Mouse (Mus musculus) liver, embryonic 15.5 days (tissue): ENCODE results near the gene Alyref2. TPM values are rescaled to one million over a fixed set of nuclear protein-coding genes. Genes with fewer than 3 reads are reported as not detected.

ENCODE experiments used
- ATAC-seq: fragments of 200-750 bp; cut with Nextera tagmentation; 2 replicates; pipeline ENCODE4 v1.8.0; 2017; ENCODE audit warnings: moderate number of reproducible peaks, mild to moderate bottlenecking, moderate library complexity; ENCODE audit not compliant: insufficient read depth
- H3K27ac ChIP-seq: fragments of 300-500 bp; sonication (generic); replicated peaks from 2 replicates; pipeline ENCODE4 v1.5.1; 2015; ENCODE audit warnings: mild to moderate bottlenecking, inconsistent platforms
- H3K27me3 ChIP-seq: fragments of 300-500 bp; sonication (generic); 2 replicates; pipeline ENCODE4 v1.6.1; 2015; ENCODE audit warnings: mild to moderate bottlenecking, inconsistent platforms
- H3K36me3 ChIP-seq: fragments of 300-500 bp; sonication (generic); replicated peaks from 2 replicates; pipeline ENCODE4 v1.6.1; 2015; ENCODE audit warnings: moderate library complexity, mild to moderate bottlenecking, inconsistent platforms
- H3K4me1 ChIP-seq: fragments of 300-500 bp; sonication (generic); replicated peaks from 2 replicates; pipeline ENCODE4 v1.6.1; 2015; ENCODE audit warnings: inconsistent platforms
- H3K4me2 ChIP-seq: fragments of 300-500 bp; sonication (generic); 2 replicates; pipeline ENCODE4 v1.6.1; 2015; ENCODE audit warnings: moderate library complexity, mild to moderate bottlenecking, inconsistent platforms
- H3K4me3 ChIP-seq: fragments of 300-500 bp; sonication (generic); replicated peaks from 2 replicates; pipeline ENCODE4 v1.5.1; 2015; ENCODE audit warnings: mild to moderate bottlenecking, inconsistent platforms
- H3K9ac ChIP-seq: fragments of 300-500 bp; sonication (generic); 2 replicates; pipeline ENCODE4 v1.6.1; 2015; ENCODE audit warnings: moderate library complexity, mild to moderate bottlenecking, inconsistent platforms
- H3K9me3 ChIP-seq: fragments of 300-500 bp; sonication (generic); replicated peaks from 2 replicates; pipeline ENCODE4 v1.6.1; 2016; ENCODE audit warnings: inconsistent platforms
- WGBS: fragments of 180-500 bp; shearing (Covaris S2); methylation state at CpG from one replicate; pipeline ENCODE4 v1.1.7; 2015; ENCODE audit warnings: mixed read lengths; ENCODE audit not compliant: insufficient replicate concordance; 5-methylcytosine and 5-hydroxymethylcytosine counted together
- polyA plus RNA-seq: library from polyadenylated mRNA; unstranded; fragments of >200 nt; fragmentation: Nextera tagmentation; extraction: Ambion mirVana; gene quantifications from 2 replicates; pipeline ENCODE4 v1.2.1, GENCODE M21; 2015

The Alyref2 gene
- 3.3 and 3.5 TPM in 2 replicates for polyA plus RNA-seq

DNA sequence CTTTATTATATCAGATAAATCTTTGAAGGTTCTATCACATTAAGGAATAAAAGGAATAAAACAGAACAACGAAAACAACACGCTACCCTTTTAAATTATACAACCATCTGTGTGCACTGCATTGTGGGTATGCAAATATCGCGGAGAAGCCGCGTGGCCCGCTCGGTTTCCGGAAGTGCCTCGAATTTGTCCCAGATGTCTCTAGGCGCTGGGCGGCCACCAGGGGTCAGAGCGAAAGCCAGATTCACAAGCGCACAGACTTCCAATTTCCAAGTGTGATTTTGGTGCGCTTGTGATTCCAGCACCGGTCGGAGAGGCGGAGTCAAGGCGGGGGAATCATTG is at the start of gene Alyref2:
Alyref2 (plus strand) TSS at position 229 of the 342 bp plus-strand sequence.
- H3K4me3 ChIP-seq: peak within 1 kb of the TSS; percentile 68
- H3K9ac ChIP-seq: peak within 1 kb of the TSS; percentile 66
- ATAC-seq: peak; percentile 78
- no peaks in the 10 kb centered on the region for H3K27me3 ChIP-seq
- WGBS: under 1% methylated on average over 19 of the region's 19 CpGs
- H3K36me3 ChIP-seq: no peaks in the 10 kb centered on the region
- H3K4me1 ChIP-seq: peaks cover 27% of the 10 kb centered on the region
- H3K4me2 ChIP-seq: peak within 1 kb of the TSS; percentile 97
- peak within 1 kb of the TSS; percentile 90 for H3K27ac ChIP-seq
- no peaks in the 10 kb centered on the region for H3K9me3 ChIP-seq

DNA sequence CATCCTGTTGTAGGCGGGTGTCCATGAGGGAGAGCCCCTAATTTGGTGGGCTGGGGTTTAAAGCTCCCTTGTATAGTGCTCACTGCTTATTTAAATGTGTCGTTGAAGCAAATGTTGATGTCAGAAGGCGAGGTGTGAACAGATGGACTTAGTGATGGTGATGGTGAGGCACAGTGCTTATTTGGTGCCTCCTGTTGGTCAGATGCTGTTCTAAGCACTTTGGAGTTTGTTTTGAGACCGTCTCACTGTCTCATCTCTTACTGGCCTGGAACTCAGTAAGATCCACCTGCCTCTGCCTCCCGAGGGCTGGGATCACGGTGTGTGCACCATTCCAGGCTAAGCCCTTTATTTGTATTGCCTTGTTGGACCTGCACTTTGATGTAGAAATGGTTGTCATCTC is 48.4 kb upstream of the Alyref2 start:
- Histone ChIP-seq H3K9ac (no peak overlapping the region), H3K4me3 (no peak overlapping the region), H3K27ac (no peak overlapping the region), H3K4me1 (peaks cover 9% of the 10 kb centered on the region), H3K27me3 (no peaks in the 10 kb centered on the region), H3K9me3 (no peaks in the 10 kb centered on the region), H3K4me2 (no peak overlapping the region), H3K36me3 (no peaks in the 10 kb centered on the region)
- WGBS: 55% methylated on average over 6 of the region's 6 CpGs
- ATAC-seq: no peak

DNA sequence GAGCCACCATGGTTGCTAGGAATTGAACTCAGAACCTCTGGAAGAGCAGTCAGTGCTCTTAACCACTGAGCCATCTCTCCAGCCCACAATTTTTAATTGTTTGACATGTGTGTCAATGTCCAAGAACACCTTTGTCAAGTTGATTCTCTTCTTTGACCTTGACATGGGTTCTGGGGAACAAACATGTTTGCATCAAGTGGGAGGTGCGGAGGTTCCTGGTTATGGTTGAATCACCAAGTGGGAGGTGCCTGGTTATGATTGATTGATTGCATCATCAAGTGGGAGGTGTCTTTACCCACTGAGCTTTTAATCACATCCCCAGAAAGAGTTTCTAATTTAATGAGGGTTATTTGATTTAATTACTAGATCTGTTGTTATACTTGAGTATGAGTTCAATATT is 45.7 kb upstream of the Alyref2 start:
- no peak for ATAC-seq
- Histone ChIP-seq H3K9me3 (no peaks in the 10 kb centered on the region), H3K9ac (no peak overlapping the region), H3K36me3 (peaks cover 4% of the 10 kb centered on the region; the same call in 1 of the 2 replicates), H3K4me1 (peaks cover 6% of the 10 kb centered on the region), H3K4me3 (no peak overlapping the region), H3K4me2 (no peak overlapping the region), H3K27ac (no peak overlapping the region), H3K27me3 (no peaks in the 10 kb centered on the region)
- WGBS: 85% methylated on average over 1 of the region's 1 CpGs

DNA sequence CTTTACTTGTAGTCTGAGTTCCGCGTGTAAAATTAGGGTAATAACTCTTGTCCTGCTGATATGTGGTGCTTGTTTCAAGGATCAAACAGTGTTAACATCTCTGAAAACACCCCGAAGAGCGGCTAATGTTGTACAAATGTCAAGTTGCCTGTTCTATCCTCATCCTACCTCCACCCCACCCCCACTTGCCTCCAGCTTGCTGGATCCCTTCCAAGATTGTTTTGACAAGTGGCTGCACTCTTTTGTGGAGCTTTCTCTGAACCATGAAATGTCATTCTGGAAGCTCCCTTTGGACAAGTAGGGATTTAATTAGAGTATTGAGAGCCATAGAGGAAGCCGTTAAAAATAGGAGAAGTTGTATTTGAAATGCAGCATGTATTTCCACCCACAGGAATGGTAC is 43.5 kb upstream of the Alyref2 start:
- no peaks in the 10 kb centered on the region for H3K27me3 ChIP-seq
- H3K36me3 ChIP-seq: peaks cover 10% of the 10 kb centered on the region
- no peak overlapping the region for H3K9ac ChIP-seq
- peaks cover 5% of the 10 kb centered on the region; the same call in 1 of the 2 replicates for H3K4me1 ChIP-seq
- H3K9me3 ChIP-seq: no peaks in the 10 kb centered on the region
- ATAC-seq: no peak
- H3K4me3 ChIP-seq: no peak overlapping the region
- 63% methylated on average over 5 of the region's 5 CpGs for WGBS
- H3K4me2 ChIP-seq: no peak overlapping the region
- no peak overlapping the region for H3K27ac ChIP-seq

DNA sequence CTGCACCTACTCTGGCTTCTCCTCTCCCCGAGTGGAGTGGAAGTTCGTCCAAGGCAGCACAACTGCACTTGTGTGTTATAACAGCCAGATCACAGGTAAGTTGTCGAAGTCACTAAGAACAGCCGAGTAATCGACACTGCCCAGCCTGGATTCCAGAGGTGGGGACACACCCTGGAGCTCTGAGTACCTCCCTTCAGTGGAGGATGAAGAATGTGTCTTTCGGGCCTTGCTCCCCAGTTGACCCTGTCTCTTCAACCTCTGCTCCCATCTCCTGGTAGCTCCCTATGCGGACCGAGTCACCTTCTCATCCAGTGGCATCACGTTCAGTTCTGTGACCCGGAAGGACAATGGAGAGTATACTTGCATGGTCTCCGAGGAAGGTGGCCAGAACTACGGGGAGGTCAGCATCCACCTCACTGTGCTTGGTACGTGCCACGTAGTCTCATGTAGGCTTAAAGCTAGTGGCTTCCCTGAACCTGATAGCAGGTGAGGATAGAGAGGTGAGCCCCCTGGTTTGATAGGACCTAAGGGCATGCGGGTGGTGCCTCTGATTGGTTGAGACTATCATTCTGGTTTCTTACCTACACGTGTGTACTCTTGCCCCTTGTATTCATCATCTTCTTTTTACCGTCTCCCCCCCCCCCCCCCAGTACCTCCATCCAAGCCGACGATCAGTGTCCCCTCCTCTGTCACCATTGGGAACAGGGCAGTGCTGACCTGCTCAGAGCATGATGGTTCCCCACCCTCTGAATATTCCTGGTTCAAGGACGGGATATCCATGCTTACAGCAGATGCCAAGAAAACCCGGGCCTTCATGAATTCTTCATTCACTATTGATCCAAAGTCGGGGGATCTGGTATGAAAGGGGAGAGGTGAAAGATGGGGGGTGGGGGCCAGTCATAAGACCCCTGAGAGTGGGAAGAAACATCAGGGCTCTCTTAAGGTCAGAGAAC is 42.5 kb upstream of the Alyref2 start:
- ATAC-seq: no peak
- Histone ChIP-seq H3K4me2 (no peak overlapping the region), H3K36me3 (peaks cover 10% of the 10 kb centered on the region), H3K9ac (no peak overlapping the region), H3K27me3 (no peaks in the 10 kb centered on the region), H3K4me3 (no peak overlapping the region), H3K9me3 (no peaks in the 10 kb centered on the region), H3K4me1 (no peaks in the 10 kb centered on the region), H3K27ac (no peak overlapping the region)
- WGBS: 76% methylated on average over 22 of the region's 22 CpGs

DNA sequence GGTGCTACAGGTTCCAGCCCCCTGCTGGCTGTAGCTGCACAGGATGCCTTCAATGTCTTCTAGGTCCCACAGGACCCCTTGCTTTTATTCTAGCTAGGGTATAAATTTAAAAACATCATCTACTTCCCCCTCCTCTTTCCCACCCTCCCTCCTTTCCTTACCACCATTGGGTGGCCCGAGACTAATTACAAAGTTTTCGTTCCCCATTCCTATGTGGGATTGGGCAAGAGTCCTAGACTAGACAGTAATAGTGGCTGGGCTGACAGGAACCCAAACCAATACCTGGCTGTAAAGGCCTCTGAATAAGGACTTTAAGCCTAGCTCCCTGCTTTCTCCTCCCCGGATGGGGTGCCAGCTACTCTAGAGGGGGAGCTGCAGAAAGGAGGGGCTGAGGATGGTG is 40.1 kb upstream of the Alyref2 start:
- Histone ChIP-seq H3K9me3 (no peaks in the 10 kb centered on the region), H3K4me3 (no peak overlapping the region), H3K27me3 (no peaks in the 10 kb centered on the region), H3K36me3 (peaks cover 10% of the 10 kb centered on the region), H3K27ac (no peak overlapping the region), H3K4me1 (no peaks in the 10 kb centered on the region), H3K4me2 (no peak overlapping the region), H3K9ac (no peak overlapping the region)
- ATAC-seq: no peak
- WGBS: 70% methylated on average over 3 of the region's 3 CpGs

DNA sequence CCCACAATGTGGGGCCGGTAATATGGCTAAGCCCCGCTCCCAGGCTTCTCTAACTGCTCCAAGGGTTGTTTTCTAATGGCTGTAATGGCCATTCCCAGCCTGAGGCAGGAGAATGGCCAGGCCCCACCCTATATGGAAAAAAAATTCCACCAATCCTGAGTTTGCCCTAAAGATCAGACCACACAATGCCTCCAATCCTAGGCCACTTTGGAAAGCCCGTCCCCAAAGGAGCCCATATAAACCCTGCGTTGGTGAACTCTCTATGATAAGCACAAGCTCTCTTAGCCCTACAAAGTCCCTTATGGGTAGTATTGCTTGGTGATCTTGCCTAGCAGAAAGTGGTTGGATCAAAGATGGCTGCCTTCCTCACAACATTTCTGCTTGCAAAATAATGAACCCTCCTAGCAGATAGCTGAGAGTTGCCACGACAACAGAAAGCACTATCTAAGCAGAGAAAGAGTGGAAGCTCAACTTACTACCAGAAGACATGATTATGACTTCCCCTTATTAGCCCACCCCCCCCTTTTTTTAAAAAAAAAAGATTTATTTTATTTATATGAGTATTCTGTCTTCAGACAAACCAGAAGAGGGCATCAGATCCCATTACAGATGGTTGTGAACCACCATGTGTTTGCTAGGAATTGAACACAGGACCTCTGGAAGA is 37.4 kb upstream of the Alyref2 start:
- H3K36me3 ChIP-seq: peaks cover 6% of the 10 kb centered on the region
- H3K4me2 ChIP-seq: no peak overlapping the region
- no peaks in the 10 kb centered on the region for H3K27me3 ChIP-seq
- ATAC-seq: no peak
- WGBS: 62% methylated on average over 5 of the region's 5 CpGs
- H3K4me3 ChIP-seq: no peak overlapping the region
- H3K4me1 ChIP-seq: 0 out of 2 replicates have a peak, but pooled peaks cover 2% of the 10 kb centered on the region
- H3K9me3 ChIP-seq: no peaks in the 10 kb centered on the region
- no peak overlapping the region; the same call in 1 of the 2 replicates for H3K27ac ChIP-seq
- H3K9ac ChIP-seq: no peak overlapping the region

DNA sequence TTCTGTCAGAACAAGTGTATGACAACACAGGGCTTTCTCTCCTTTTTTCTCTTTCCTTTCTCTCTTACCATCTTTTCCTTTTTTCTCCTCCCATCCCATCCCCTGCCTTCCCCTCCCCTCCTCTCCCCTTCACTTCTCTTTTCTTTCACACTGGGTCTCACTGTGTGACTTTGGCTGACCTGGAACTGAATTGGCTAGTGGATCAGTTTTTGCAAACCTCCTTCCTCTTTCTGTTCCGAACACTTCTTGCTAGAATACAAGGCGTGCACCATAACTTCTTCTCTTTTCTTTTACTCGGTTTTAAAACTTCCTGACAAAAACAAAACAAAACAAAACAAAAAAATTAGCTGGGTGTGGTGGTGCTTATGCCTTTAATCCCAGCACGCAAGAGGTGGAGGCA is 36.7 kb upstream of the Alyref2 start:
- Histone ChIP-seq H3K4me1 (0 out of 2 replicates have a peak, but pooled peaks cover 4% of the 10 kb centered on the region), H3K4me3 (no peak overlapping the region), H3K27me3 (no peaks in the 10 kb centered on the region), H3K36me3 (peaks cover 6% of the 10 kb centered on the region), H3K9ac (no peak overlapping the region), H3K4me2 (no peak overlapping the region), H3K27ac (no peak overlapping the region), H3K9me3 (no peaks in the 10 kb centered on the region)
- ATAC-seq: no peak
- WGBS: 30% methylated on average over 4 of the region's 4 CpGs

DNA sequence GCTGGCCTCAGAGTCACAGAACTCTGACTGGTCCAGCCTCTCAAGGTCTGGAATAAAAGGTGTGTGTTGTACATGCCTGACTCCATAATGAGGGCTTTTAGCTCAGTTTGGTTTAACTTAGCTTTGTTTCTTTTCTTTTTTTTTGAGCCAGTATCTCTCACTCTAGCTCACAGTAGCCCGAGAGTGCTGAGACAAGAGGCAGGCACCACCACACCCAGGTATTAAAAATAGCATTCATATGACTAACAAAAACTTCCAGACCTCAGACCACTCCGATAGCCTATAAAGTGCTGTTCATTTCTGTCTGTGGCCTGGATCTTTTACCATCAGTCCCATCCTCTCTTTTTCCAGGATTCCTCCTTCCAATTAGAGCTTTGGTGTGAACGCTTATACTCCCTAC is 33.6 kb upstream of the Alyref2 start:
- WGBS: 61% methylated on average over 3 of the region's 3 CpGs
- no peaks in the 10 kb centered on the region for H3K9me3 ChIP-seq
- no peak overlapping the region for H3K9ac ChIP-seq
- no peak for ATAC-seq
- H3K27ac ChIP-seq: no peak overlapping the region
- no peaks in the 10 kb centered on the region for H3K36me3 ChIP-seq
- H3K4me1 ChIP-seq: 0 out of 2 replicates have a peak, but pooled peaks cover 7% of the 10 kb centered on the region
- H3K4me2 ChIP-seq: no peak overlapping the region
- H3K27me3 ChIP-seq: no peaks in the 10 kb centered on the region
- no peak overlapping the region for H3K4me3 ChIP-seq

DNA sequence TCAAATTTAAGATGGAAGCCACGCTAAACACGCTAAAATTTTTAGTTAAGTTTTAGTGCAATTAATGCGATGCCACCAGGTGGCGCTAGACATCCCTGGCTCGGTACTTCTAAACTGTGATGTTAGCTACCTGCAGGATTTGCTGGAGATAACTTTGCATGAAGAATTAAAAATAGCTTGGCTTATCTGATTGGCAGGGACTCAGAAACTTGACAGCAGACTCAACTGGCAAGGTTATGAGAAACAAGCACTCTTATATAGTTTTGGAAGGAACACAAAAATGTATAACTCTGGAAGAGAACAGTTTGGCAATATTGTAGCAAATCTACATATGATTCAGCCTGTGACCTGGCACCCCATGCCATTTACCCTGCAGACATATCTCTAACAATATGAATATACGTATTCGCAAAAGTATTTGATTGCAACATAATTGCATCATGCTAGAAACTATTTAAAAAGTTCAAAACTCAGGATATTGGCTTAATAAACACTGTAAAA is 32.9 kb upstream of the Alyref2 start:
- Histone ChIP-seq H3K27ac (no peak overlapping the region), H3K36me3 (no peaks in the 10 kb centered on the region), H3K9ac (no peak overlapping the region), H3K4me3 (no peak overlapping the region), H3K4me1 (0 out of 2 replicates have a peak, but pooled peaks cover 7% of the 10 kb centered on the region), H3K4me2 (no peak overlapping the region), H3K9me3 (no peaks in the 10 kb centered on the region), H3K27me3 (no peaks in the 10 kb centered on the region)
- no peak for ATAC-seq
- 19% methylated on average over 7 of the region's 7 CpGs for WGBS

DNA sequence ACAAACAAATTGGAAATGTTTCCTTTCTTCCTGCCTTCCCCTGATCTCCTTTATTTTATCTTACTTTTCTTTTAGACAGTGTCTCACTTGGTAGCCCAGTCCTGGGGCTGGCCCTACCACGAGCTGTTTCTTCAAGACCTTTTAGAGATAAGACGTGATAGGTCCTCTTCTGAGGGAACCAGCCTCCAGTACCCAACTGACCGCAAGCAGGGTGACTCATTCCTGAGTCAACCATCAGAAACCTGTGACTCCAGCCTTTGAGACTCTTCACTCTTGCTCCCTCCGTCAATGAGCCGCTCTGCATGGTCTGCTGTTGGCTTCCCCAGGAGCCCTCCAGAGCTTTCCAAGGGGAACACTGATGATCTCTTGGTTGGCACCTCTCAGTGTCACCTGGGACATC is 32.4 kb upstream of the Alyref2 start:
- Histone ChIP-seq H3K4me1 (0 out of 2 replicates have a peak, but pooled peaks cover 7% of the 10 kb centered on the region), H3K36me3 (no peaks in the 10 kb centered on the region), H3K27me3 (no peaks in the 10 kb centered on the region), H3K4me3 (no peak overlapping the region), H3K27ac (no peak overlapping the region), H3K9me3 (no peaks in the 10 kb centered on the region), H3K9ac (no peak overlapping the region), H3K4me2 (no peak overlapping the region)
- 34% methylated on average over 5 of the region's 5 CpGs for WGBS
- ATAC-seq: no peak
